Mouse (Mus musculus) lung, postnatal 14 days (tissue): ENCODE measurements at regions not wholly inside any gene's neighbourhood (a gene's known extent, or its start where the extent isn't known, plus 50 kb on each side); places are given as distances from the start of the nearest gene placed in this dataset.

ENCODE experiments used
- DNase-seq: peaks from one replicate; pipeline ENCODE4 v3.0.0; 2021

GRCm38 (mm10) chr17:4734412-4734881 lies 259.7 kb upstream of the Arid1b start:
- DNase-seq: no peak

- peak; percentile 34 for DNase-seq
These were observed 258.9 kb upstream of the Arid1b start for GRCm38 (mm10) chr17:4735185-4735584.

DNA sequence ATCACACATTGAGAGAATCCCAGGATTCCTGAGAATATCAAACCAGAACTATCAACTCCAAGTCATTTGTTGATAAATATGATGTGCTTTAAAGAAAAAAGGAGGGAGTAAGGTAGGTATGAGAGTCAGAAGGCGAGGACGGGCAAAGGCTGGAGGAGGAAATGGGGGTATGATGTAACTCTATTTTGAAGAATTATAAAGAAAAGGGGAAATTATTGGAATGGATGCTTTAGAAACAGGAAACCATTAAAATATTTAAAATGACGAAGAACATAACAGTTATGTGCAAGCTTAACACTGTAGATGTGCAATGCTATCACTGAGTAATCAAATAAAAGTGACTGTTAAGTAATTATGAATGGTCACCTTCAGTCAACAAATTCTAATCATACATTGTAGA lies 257.4 kb upstream of the Arid1b start:
- DNase-seq: no peak

DNA sequence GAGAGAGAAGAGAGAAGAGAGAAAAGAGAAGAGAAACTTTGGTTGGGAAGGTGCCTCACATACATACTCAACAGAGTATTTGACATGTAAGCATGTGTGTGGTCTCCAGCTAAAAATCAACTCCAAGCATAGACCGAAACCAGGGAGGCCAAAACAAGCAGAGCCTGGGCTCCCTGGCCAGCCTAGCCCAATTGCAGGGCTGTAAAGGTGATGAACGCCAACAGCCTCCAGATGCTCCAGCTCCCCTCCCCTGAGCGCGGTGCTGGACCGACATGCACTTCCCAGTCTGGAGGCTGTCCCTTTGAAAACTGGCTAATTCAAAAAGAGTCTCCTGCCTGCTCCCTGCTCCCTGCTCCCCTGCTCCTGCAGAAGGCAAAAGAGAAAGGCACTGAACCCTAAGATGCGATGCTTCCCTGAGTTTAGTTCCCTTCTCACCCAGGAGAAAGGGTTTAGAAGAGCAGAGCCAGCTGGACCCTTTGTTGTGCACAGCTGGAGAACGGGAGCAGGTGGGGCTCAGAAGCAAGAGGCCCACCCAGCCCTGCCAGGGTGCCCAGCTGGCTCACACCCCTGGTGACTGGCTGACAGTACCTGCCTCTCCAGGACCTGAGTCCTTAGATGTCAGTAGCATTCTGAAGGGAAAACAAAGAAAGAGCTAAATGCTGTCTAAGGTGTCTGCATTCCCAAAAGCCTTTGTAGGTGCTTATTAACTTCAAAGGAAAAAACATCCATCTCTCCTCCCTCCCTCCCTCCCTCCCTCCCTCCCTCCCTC lies 255.2 kb upstream of the Arid1b start:
- DNase-seq: no peak

DNA sequence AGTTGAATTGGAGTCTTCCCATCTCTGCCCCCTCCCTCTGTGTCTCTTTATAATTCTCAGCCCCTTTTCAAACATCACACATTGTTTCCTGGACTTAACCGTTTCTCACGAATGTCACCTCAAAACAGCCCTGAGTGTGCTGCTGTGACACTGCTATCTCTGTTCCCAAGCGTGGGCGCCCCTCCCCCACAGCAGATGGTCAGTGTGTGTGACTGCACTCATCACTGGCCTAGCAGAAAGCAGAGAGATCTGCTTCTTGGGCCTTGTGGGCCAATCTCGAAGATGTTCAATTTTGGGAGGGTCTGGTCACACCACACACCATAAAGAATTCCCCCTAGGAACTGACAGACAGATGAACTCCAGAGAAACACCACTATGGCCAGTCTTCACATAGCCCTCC lies 253.3 kb upstream of the Arid1b start:
- no peak for DNase-seq

- no peak for DNase-seq
These were observed 251.8 kb upstream of the Arid1b start for GRCm38 (mm10) chr17:4742314-4742713.

DNA sequence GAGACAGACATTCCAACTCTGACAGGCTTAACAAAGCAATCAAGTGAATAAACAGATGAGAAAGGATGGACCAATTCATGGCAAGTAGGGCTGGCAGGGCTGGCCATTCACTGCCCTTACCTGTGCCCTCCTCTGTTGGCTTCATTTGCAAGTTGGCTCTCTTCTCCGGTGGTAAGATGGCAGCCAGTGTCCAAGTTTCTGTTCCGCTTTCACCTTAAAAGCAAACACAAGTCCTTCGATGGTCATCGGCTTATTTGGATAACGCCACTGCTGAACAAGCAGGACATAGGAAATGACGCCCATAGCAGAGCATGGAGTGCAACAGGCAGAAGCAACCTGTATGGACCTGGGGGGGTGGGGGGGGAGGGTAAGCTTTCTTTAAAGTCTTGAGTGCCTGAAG lies 231.2 kb upstream of the Arid1b start:
- no peak for DNase-seq

DNA sequence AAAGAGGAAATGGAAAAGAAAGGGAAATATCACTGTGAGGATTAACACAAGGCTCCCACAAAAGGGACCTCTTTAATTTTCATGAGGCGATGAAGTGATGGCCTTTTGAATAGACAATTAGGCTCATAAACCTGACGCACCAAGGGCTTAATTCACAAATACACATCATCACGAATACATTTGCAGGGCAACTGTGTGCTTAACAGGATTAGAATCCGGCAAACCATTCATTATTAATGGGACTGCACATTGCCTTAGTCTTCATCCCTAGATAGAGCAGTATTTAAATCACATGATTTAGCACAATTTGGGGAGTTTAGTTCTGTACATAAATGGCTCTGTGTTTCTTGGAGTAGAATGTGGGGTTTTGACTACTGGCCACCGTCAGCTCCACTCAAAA lies 228.4 kb upstream of the Arid1b start:
- DNase-seq: no peak

GRCm38 (mm10) chr17:4767947-4768522 lies 226.1 kb upstream of the Arid1b start:
- DNase-seq: no peak

DNA sequence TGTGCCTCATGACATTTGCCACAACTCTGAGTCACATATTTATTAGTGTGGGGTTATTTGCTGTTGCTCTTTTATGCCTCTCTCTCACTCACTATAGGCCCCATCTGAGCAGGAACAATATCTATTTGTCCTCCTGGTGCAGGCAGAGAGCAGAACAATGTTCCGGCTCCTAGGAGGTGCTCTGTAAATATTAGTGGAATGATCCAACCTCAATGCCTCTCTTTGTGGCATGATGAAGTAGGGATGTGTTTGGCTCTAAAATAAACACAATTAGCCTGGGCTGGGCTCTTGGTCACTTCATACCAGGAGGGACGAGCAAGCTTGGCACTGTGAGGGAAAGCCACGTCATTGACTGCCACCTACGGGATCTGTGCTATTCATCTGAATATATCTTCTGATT lies 224.8 kb upstream of the Arid1b start:
- no peak for DNase-seq

DNA sequence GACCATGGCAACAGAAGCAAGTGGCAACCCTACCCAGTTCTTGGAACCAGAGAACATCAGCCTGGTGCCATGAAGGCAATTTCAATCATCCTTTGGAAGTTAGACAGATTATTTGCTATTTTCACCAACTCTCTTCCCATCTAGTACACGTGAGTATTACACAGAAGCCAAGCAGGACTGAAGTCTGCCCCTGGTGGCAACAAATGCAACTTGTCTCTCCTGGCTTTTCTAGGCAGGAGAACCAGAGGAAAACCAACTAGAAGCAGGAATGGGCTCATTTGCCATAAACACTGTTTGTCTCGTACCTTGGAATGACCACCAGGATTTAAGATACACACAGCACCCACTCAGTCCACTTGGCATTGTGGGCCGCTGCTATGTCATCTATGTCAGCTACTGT lies 224.1 kb upstream of the Arid1b start:
- no peak for DNase-seq

DNA sequence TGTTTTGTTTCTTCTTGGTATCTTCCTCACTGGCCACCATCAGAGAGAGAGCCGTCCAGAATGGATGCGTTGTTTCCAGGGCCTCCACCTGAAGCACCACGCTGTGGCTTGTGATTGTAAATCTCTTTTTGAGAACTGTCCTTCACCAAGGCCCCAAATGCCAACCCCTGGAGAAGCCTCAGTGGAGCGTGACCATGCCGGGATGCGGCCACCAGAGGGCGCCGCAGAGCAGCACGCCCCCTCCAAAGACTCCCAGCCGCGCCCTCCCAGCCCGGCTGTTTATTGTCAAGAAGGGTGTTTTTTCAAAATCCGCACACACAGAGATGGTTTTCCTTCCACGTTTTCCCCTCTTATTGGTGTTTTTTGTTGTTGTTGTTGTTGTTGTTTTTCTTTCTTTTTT lies 216.0 kb upstream of the Arid1b start:
- DNase-seq: peak; percentile 80

- peak; percentile 39 for DNase-seq
These were observed 215.1 kb upstream of the Arid1b start for GRCm38 (mm10) chr17:4779017-4779416.

- DNase-seq: no peak
These were observed 212.5 kb upstream of the Arid1b start for GRCm38 (mm10) chr17:4781586-4781985.

- no peak for DNase-seq
These were observed 209.8 kb upstream of the Arid1b start for GRCm38 (mm10) chr17:4784296-4784695.

DNA sequence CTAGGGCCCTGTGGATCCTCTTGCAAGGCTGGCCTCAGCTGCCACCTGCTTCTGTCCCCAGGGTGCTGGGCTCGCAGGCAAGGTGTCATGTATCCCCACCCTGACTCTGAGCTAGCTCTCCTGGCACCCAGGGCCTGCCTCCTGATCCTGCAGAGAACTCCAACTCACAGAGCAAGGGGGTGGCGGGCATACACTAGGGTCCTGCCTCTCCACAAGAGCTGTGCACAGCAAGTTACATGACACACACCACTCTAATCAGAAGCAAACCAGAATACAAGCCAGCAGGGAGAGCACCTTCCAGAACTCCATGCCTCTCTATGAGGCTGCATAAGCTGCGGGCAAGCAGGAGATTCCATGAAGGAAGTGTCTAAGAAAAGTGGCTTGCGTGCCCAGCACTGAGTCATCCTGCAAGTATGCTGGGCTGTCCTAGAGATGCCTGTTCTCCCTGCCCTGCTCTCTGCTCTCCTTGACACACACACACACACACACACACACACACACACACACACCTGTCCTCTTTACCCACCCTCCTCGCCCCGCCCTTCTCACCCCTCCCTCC lies 208.8 kb upstream of the Arid1b start:
- DNase-seq: peak; percentile 49

- no peak for DNase-seq
These were observed 207.6 kb upstream of the Arid1b start for GRCm38 (mm10) chr17:4786524-4786923.

GRCm38 (mm10) chr17:4791873-4792272 lies 202.3 kb upstream of the Arid1b start:
- DNase-seq: no peak

GRCm38 (mm10) chr17:4796241-4796640 lies 197.9 kb upstream of the Arid1b start:
- no peak for DNase-seq

DNA sequence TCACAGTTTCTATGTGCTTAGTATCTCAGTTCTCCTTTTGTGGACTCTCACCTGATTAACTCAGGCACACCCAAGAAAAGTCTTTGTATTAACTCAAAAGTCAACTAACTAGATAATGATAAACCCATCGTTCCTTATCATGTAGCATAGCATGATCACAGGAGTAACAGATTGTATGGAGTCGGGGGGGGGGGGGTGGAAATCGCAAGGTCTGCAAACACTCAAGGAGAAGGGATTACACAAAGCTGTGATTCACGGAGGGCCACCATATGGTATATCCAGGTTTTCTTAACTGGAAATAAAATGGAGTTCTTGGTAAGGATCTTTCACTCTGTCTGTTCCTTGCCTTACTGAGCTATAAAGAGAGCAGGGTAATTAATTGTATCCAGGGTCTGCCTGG lies 190.1 kb upstream of the Arid1b start:
- DNase-seq: no peak

DNA sequence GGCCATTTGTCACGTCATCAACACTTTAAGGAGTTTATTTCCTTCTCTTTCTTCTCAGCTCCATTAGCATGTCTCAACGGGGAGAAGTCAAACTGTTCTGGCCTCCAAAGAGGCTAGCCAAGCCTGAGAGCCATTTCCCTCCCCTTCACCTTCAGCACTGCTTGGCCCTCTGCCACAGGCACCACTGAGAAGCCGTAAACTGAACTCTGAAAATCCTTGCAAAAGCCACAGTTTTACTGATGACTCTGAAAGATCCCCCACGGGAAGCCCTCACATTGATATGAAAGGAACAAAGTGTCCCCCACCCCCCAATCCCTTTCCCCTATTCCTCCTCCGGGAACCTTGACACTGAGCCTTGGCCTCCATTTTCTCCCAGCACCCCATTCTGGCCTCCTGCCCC lies 188.1 kb upstream of the Arid1b start:
- peak; percentile 34 for DNase-seq

DNA sequence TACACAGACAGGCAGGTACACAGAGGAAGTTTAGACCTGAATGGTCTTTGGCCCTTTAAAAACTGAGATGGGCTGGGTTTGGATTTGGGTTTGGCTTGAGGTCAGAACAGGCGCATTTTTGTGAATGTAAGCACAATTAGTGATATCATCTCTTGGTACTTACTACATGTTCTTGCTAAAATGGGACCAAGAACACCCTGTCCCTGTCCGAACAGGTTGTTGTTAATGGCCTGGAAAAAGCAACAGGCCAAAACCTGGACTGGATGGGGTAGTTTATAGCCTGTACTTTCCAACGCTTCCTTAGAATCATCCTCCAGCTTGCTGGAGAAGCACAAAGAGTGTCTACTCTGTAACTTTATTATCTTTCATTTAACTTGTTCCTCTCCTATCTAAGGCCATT lies 185.2 kb upstream of the Arid1b start:
- DNase-seq: no peak

- no peak for DNase-seq
These were observed 180.9 kb upstream of the Arid1b start for GRCm38 (mm10) chr17:4813232-4813631.

DNA sequence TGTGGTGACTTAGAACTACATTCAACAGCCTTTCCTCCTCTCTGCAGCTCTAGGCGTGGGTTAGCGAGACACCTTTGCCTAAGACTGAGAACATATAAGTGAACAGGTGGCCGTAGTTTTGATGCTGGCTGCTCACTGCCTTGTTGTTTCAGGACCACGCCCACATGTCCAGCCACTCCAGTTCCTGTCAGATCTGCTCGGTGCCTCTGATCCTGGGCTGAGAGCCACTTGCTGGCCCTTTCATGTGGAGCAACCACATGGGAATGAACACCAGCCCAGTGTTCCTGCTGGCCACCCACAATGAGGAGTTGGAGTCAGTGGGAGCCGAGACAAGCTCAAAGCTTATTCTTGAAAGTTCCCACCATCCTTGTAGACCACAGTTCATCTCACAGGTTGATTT lies 180.5 kb upstream of the Arid1b start:
- no peak for DNase-seq
